Mouse (Mus musculus) heart, embryonic 13.5 days (tissue): ENCODE results near the gene Borcs8. TPM values are rescaled to one million over a fixed set of nuclear protein-coding genes. Genes with fewer than 3 reads are reported as not detected.
A peak's percentile ranks its signal among the peaks of the same experiment; 100 is the strongest.

Experiments used
- ATAC-seq: fragments of 200-750 bp; cut with Nextera tagmentation; 2 replicates; pipeline ENCODE4 v1.8.0; 2017; ENCODE audit warnings: moderate TSS enrichment; ENCODE audit not compliant: insufficient number of reproducible peaks, low FRiP score, low TSS enrichment; ENCODE audit errors: extremely low read depth
- H3K27ac ChIP-seq: fragments of 300-500 bp; sonication (generic); replicated peaks from 2 replicates; pipeline ENCODE4 v1.5.1; 2015; ENCODE audit warnings: moderate library complexity, mild to moderate bottlenecking, inconsistent platforms
- H3K27me3 ChIP-seq: fragments of 300-500 bp; sonication (generic); replicated peaks from 2 replicates; pipeline ENCODE4 v1.6.1; 2015; ENCODE audit warnings: mild to moderate bottlenecking, inconsistent platforms
- H3K36me3 ChIP-seq: fragments of 300-500 bp; sonication (generic); 2 replicates; pipeline ENCODE4 v1.6.1; 2015; ENCODE audit warnings: mild to moderate bottlenecking, inconsistent platforms
- H3K4me1 ChIP-seq: fragments of 300-500 bp; sonication (generic); 2 replicates; pipeline ENCODE4 v1.6.1; 2015; ENCODE audit warnings: inconsistent platforms
- H3K4me2 ChIP-seq: fragments of 300-500 bp; sonication (generic); 2 replicates; pipeline ENCODE4 v1.6.1; 2015; ENCODE audit warnings: inconsistent platforms, mild to moderate bottlenecking, moderate library complexity
- H3K4me3 ChIP-seq: fragments of 300-500 bp; sonication (generic); 2 replicates; pipeline ENCODE4 v1.5.1; 2015; ENCODE audit warnings: moderate library complexity, mild to moderate bottlenecking, inconsistent platforms
- H3K9ac ChIP-seq: fragments of 300-500 bp; sonication (generic); 2 replicates; pipeline ENCODE4 v1.6.1; 2015; ENCODE audit warnings: inconsistent platforms, mild to moderate bottlenecking, moderate library complexity
- H3K9me3 ChIP-seq: fragments of 300-500 bp; sonication (generic); 2 replicates; pipeline ENCODE4 v1.6.1; 2016; ENCODE audit warnings: inconsistent platforms
- WGBS: fragments of 180-500 bp; shearing (Covaris S2); methylation state at CpG from one replicate; pipeline ENCODE4 v1.1.7; 2015; ENCODE audit warnings: mixed read lengths; 5-methylcytosine and 5-hydroxymethylcytosine counted together
- polyA plus RNA-seq: library from polyadenylated mRNA; unstranded; fragments of >200 nt; fragmentation: Nextera tagmentation; extraction: Ambion mirVana; gene quantifications from 2 replicates; pipeline ENCODE4 v1.2.1, GENCODE M21; 2015

Borcs8 gene
- polyA plus RNA-seq, 1 experiment from 2014 or later, result 36.1 TPM

GRCm38 (mm10) chr8:70134931-70135330, 4.4 kb upstream of the Borcs8 start:
- no peaks in the 10 kb centered on the region for H3K9me3 ChIP-seq
- H3K36me3 ChIP-seq, result peaks cover 58% of the 10 kb centered on the region
- no peaks in the 10 kb centered on the region for H3K27me3 ChIP-seq
- no peak overlapping the region for H3K4me3 ChIP-seq
- H3K4me1 ChIP-seq, result peaks cover 47% of the 10 kb centered on the region
- 67% methylated on average over 9 of the region's 9 CpGs for WGBS
- no peak for ATAC-seq
- H3K4me2 ChIP-seq, result no peak overlapping the region
- peak overlapping the region; percentile 24; the same call in 1 of the 2 replicates for H3K9ac ChIP-seq
- H3K27ac ChIP-seq, result peak overlapping the region; percentile 65

GRCm38 (mm10) chr8:70136591-70136990, 2.7 kb upstream of the Borcs8 start:
- H3K4me1 ChIP-seq, result peaks cover 46% of the 10 kb centered on the region

GRCm38 (mm10) chr8:70137890-70138289, 1.4 kb upstream of the Borcs8 start:
- ATAC-seq, result no peak
- H3K4me3 ChIP-seq, result peak overlapping the region; percentile 86
- peak overlapping the region; percentile 81 for H3K9ac ChIP-seq
- H3K36me3 ChIP-seq, result peaks cover 63% of the 10 kb centered on the region
- WGBS, result 69% methylated on average over 4 of the region's 4 CpGs
- no peaks in the 10 kb centered on the region for H3K9me3 ChIP-seq
- H3K27ac ChIP-seq, result no peak overlapping the region
- peak overlapping the region; percentile 69 for H3K4me2 ChIP-seq
- no peaks in the 10 kb centered on the region for H3K27me3 ChIP-seq
- peaks cover 38% of the 10 kb centered on the region for H3K4me1 ChIP-seq

More at GRCm38 (mm10) chr8:70136591-70136990, 2.7 kb upstream of the Borcs8 start:
- Histone ChIP-seq H3K36me3 (peaks cover 58% of the 10 kb centered on the region), H3K4me3 (no peak overlapping the region), H3K9ac (no peak overlapping the region), H3K4me2 (no peak overlapping the region), H3K27ac (no peak overlapping the region), H3K9me3 (no peaks in the 10 kb centered on the region), H3K27me3 (no peaks in the 10 kb centered on the region)
- 82% methylated on average over 4 of the region's 4 CpGs for WGBS
- no peak for ATAC-seq

GRCm38 (mm10) chr8:70139981-70140380, 682 bp downstream of the Borcs8 start:
- peak overlapping the region; percentile 84 for H3K27ac ChIP-seq
- H3K27me3 ChIP-seq, result no peaks in the 10 kb centered on the region
- WGBS, result 8% methylated on average over 9 of the region's 9 CpGs
- no peak for ATAC-seq
- H3K4me1 ChIP-seq, result peaks cover 25% of the 10 kb centered on the region
- peak overlapping the region; percentile 86 for H3K4me3 ChIP-seq
- H3K9me3 ChIP-seq, result no peaks in the 10 kb centered on the region
- peak overlapping the region; percentile 88 for H3K4me2 ChIP-seq
- H3K36me3 ChIP-seq, result peaks cover 61% of the 10 kb centered on the region
- H3K9ac ChIP-seq, result peak overlapping the region; percentile 87

GRCm38 (mm10) chr8:70147678-70148607, 8.6 kb downstream of the Borcs8 start:
- H3K27me3 ChIP-seq, result peaks cover 27% of the 10 kb centered on the region
- H3K36me3 ChIP-seq, result peaks cover 42% of the 10 kb centered on the region
- H3K4me3 ChIP-seq, result no peak overlapping the region
- no peak overlapping the region for H3K9ac ChIP-seq
- peaks cover 9% of the 10 kb centered on the region; the same call in 1 of the 2 replicates for H3K4me1 ChIP-seq
- WGBS, result 87% methylated on average over 7 of the region's 7 CpGs
- no peak overlapping the region for H3K4me2 ChIP-seq
- no peaks in the 10 kb centered on the region for H3K9me3 ChIP-seq
- no peak for ATAC-seq
- H3K27ac ChIP-seq, result no peak overlapping the region

- H3K27ac ChIP-seq, result no peak overlapping the region
- H3K4me2 ChIP-seq, result no peak overlapping the region
- 19% methylated on average over 13 of the region's 13 CpGs for WGBS
- H3K4me3 ChIP-seq, result no peak overlapping the region
- H3K9me3 ChIP-seq, result no peaks in the 10 kb centered on the region
- no peak overlapping the region for H3K9ac ChIP-seq
- H3K4me1 ChIP-seq, result peaks cover 9% of the 10 kb centered on the region; the same call in 1 of the 2 replicates
- ATAC-seq, result no peak
- H3K27me3 ChIP-seq, result peaks cover 43% of the 10 kb centered on the region
- peaks cover 22% of the 10 kb centered on the region for H3K36me3 ChIP-seq
These were observed 10.9 kb downstream of the Borcs8 start for GRCm38 (mm10) chr8:70150158-70150557.

- Histone ChIP-seq H3K4me3 (peak overlapping the region; percentile 20; the same call in 1 of the 2 replicates), H3K27me3 (peaks cover 66% of the 10 kb centered on the region), H3K9ac (no peak overlapping the region), H3K4me2 (peak overlapping the region; percentile 48), H3K9me3 (no peaks in the 10 kb centered on the region), H3K36me3 (no peaks in the 10 kb centered on the region), H3K27ac (no peak overlapping the region), H3K4me1 (peaks cover 9% of the 10 kb centered on the region; the same call in 1 of the 2 replicates)
- 9% methylated on average over 16 of the region's 22 CpGs for WGBS
- peak; percentile 84 for ATAC-seq
These were observed 13.4 kb downstream of the Borcs8 start for GRCm38 (mm10) chr8:70152537-70153257.

- no peak overlapping the region for H3K9ac ChIP-seq
- H3K4me3 ChIP-seq, result no peak overlapping the region
- no peak overlapping the region for H3K27ac ChIP-seq
- H3K27me3 ChIP-seq, result peaks cover 65% of the 10 kb centered on the region
- H3K9me3 ChIP-seq, result no peaks in the 10 kb centered on the region
- no peak for ATAC-seq
- 88% methylated on average over 1 of the region's 1 CpGs for WGBS
- H3K4me2 ChIP-seq, result no peak overlapping the region
- peaks cover 7% of the 10 kb centered on the region; the same call in 1 of the 2 replicates for H3K4me1 ChIP-seq
- no peaks in the 10 kb centered on the region for H3K36me3 ChIP-seq
These were observed 18.0 kb downstream of the Borcs8 start for GRCm38 (mm10) chr8:70157240-70157800.

- peaks cover 65% of the 10 kb centered on the region for H3K27me3 ChIP-seq
- WGBS, result 9% methylated on average over 40 of the region's 40 CpGs
These were observed 19.0 kb downstream of the Borcs8 start for GRCm38 (mm10) chr8:70158069-70158853.

GRCm38 (mm10) chr8:70159211-70159610, 19.9 kb downstream of the Borcs8 start:
- Histone ChIP-seq H3K36me3 (no peaks in the 10 kb centered on the region), H3K4me1 (peaks cover 3% of the 10 kb centered on the region; the same call in 1 of the 2 replicates), H3K9ac (no peak overlapping the region), H3K9me3 (no peaks in the 10 kb centered on the region), H3K27ac (no peak overlapping the region), H3K27me3 (peaks cover 68% of the 10 kb centered on the region), H3K4me2 (peak overlapping the region; percentile 78; the same call in 1 of the 2 replicates), H3K4me3 (no peak overlapping the region)
- ATAC-seq, result no peak
- WGBS, result 80% methylated on average over 4 of the region's 4 CpGs

More at GRCm38 (mm10) chr8:70158069-70158853, 19.0 kb downstream of the Borcs8 start:
- Histone ChIP-seq H3K27ac (no peak overlapping the region), H3K4me1 (peaks cover 3% of the 10 kb centered on the region; the same call in 1 of the 2 replicates), H3K4me3 (peak overlapping the region; percentile 55), H3K4me2 (peak overlapping the region; percentile 78), H3K9me3 (no peaks in the 10 kb centered on the region), H3K36me3 (no peaks in the 10 kb centered on the region), H3K9ac (peak overlapping the region; percentile 69)
- peak; percentile 75 for ATAC-seq
